Mouse (Mus musculus) MEL (cell line): Measurements from ENCODE around the gene Fbxl7.

Source experiments
- BHLHE40 ChIP-seq: IDR thresholded peaks from 2 replicates; pipeline ENCODE4 v1.6.1; 2012; ENCODE audit warnings: low read depth, mild to moderate bottlenecking, inconsistent platforms, low read length, improper control_type of control experiment, borderline replicate concordance
- GABPA ChIP-seq: IDR thresholded peaks from 2 replicates; pipeline ENCODE4 v1.6.1; 2012; ENCODE audit warnings: low read depth, mild to moderate bottlenecking, inconsistent platforms, low read length, improper control_type of control experiment, moderate library complexity
- JUND ChIP-seq: IDR thresholded peaks from 2 replicates; pipeline ENCODE4 v1.6.1; 2011; ENCODE audit warnings: low read depth, mild to moderate bottlenecking, improper control_type of control experiment, low read length
- POLR2A ChIP-seq, 2 experiments: IDR thresholded peaks; 2 replicates each; pipeline ENCODE4 v1.6.1; 2011 to 2012; ENCODE audit warnings: low read length in 2 of 2, mild to moderate bottlenecking in 2 of 2, control low read depth in 1 of 2, improper control_type of control experiment in 1 of 2, low read depth in 1 of 2, moderate library complexity in 1 of 2; ENCODE audit not compliant: control insufficient read depth in 1 of 2, insufficient read depth in 1 of 2, poor library complexity in 1 of 2
- ZKSCAN1 ChIP-seq: IDR thresholded peaks from 2 replicates; pipeline ENCODE4 v1.6.1; 2012; ENCODE audit warnings: low read depth, mild to moderate bottlenecking, inconsistent platforms, low read length, improper control_type of control experiment, moderate library complexity

DNA sequence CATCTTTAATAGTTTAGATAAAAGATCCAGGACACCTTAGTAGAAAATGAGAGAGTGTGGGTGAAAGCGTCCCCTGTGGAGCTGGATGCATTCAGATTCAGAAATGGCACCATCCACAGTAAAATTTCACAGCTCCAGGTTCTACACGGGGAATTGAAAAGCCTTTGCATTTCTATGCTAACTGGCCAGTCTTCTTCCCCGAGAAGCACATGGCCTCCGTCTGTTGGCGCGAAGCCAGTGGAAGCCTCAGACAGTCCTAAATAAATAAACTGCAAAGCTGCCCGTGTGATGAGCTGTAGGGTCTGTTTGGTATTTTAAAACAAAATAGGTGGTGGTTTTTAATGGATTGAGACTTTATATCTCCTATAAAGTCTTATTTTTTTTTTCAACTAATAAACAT is 276.2 kb downstream of the Fbxl7 start:
- TF ChIP-seq POLR2A (IDR thresholded peaks at IDR 0.05; ENCODE audit: control insufficient read depth in 1 of 2, insufficient read depth in 1 of 2, low read depth in 1 of 2, low read length in 2 of 2, poor library complexity in 1 of 2) (no peak), BHLHE40 (no peak), GABPA (no peak), ZKSCAN1 (no peak), JUND (no peak)
